Mouse (Mus musculus): ENCODE measurements around the gene Pwp2.
"Not testable (repeated sequence)": the region's sequence is repeated elsewhere in the genome, so short reads cannot be mapped to it uniquely, and the experiment has no call there.

The Pwp2 gene

GRCm38 (mm10) chr10:78137191-78137590, 47.8 kb downstream of the Pwp2 start:
- POLR2A ChIA-PET: interaction anchor here in 1 of 4 experiments (1.1 kb wide), 1 partner anchor 10 kb away, joined by 3 read pairs; no protein-coding TSS in a partner anchor
- CTCF ChIA-PET: no interaction called here

GRCm38 (mm10) chr10:78135947-78136346, 49.0 kb downstream of the Pwp2 start:
- ChIA-PET POLR2A (interaction anchor here in 3 of 4 experiments (0.6 to 1.6 kb wide), 8 partner anchors 10 to 164 kb away, joined by 3 to 7 read pairs (median 4); partner anchors contain the start of genes Icosl (in 1 of the 3), Pfkl (in 1 of the 3) and Trappc10 (in 1 of the 3)), CTCF (interaction anchor here in 1 of 4 experiments (0.7 to 1.0 kb wide), 3 partner anchors 14 to 117 kb away, joined by 3 to 7 read pairs (median 3); no protein-coding TSS in a partner anchor)

GRCm38 (mm10) chr10:78134975-78135798, 49.8 kb downstream of the Pwp2 start:
- CTCF ChIA-PET: interaction anchor here in 2 of 4 experiments (0.7 to 1.5 kb wide), 5 partner anchors 15 to 116 kb away, joined by 3 to 7 read pairs (median 3); no protein-coding TSS in a partner anchor
- POLR2A ChIA-PET: interaction anchor here in 3 of 4 experiments (0.6 to 1.6 kb wide), 12 partner anchors 10 to 519 kb away, joined by 3 to 14 read pairs (median 4); partner anchors contain the start of genes Icosl (in 1 of the 3), Pfkl (in 1 of the 3) and Trappc10 (in 1 of the 3)

GRCm38 (mm10) chr10:78134400-78134799, 50.5 kb downstream of the Pwp2 start:
- ChIA-PET CTCF (interaction anchor here in 2 of 4 experiments (0.6 to 1.5 kb wide), 2 partner anchors 30 to 221 kb away, joined by 3 to 4 read pairs; no protein-coding TSS in a partner anchor), POLR2A (interaction anchor here in 2 of 4 experiments (0.6 to 1.6 kb wide), 6 partner anchors 20 to 131 kb away, joined by 3 to 6 read pairs (median 4); partner anchors contain the start of gene Trappc10 (in 1 of the 2))

GRCm38 (mm10) chr10:78129998-78130397, 55.0 kb downstream of the Pwp2 start:
- CTCF ChIA-PET: interaction anchor here in 2 of 4 experiments (0.6 to 1.1 kb wide), 2 partner anchors 133 to 358 kb away, joined by 4 to 7 read pairs; no protein-coding TSS in a partner anchor
- POLR2A ChIA-PET: interaction anchor here in 1 of 4 experiments (0.8 kb wide), 1 partner anchor 45 kb away, joined by 3 read pairs; no protein-coding TSS in a partner anchor

- ChIA-PET POLR2A (no interaction called here), CTCF (interaction anchor here in 1 of 4 experiments (1.1 kb wide), 1 partner anchor 358 kb away, joined by 4 read pairs; no protein-coding TSS in a partner anchor)
Measured at GRCm38 (mm10) chr10:78129423-78129822, 55.5 kb downstream of the Pwp2 start.

- POLR2A ChIA-PET: interaction anchor here in 1 of 4 experiments (0.6 kb wide), 1 partner anchor 143 kb away, joined by 4 read pairs; no protein-coding TSS in a partner anchor
Measured at GRCm38 (mm10) chr10:78128647-78129046, 56.3 kb downstream of the Pwp2 start.

GRCm38 (mm10) chr10:78127931-78128330, 57.0 kb downstream of the Pwp2 start:
- POLR2A ChIA-PET: no interaction called here
- CTCF ChIA-PET: no interaction called here

More at GRCm38 (mm10) chr10:78128647-78129046, 56.3 kb downstream of the Pwp2 start:
- CTCF ChIA-PET: no interaction called here

- ChIA-PET POLR2A (interaction anchor here in 3 of 4 experiments (0.6 to 1.4 kb wide), 4 partner anchors 10 to 256 kb away, joined by 3 to 5 read pairs (median 3); partner anchors contain the start of gene Icosl (in 1 of the 3)), CTCF (no interaction called here)
Measured at GRCm38 (mm10) chr10:78127046-78127870, 57.7 kb downstream of the Pwp2 start.

- POLR2A ChIA-PET: interaction anchor here in 3 of 4 experiments (0.6 to 1.4 kb wide), 4 partner anchors 11 to 551 kb away, joined by 3 to 8 read pairs (median 4); partner anchors contain the start of gene Icosl (in 1 of the 3)
- CTCF ChIA-PET: interaction anchor here in 1 of 4 experiments (0.6 kb wide), 1 partner anchor 11 kb away, joined by 5 read pairs; no protein-coding TSS in a partner anchor
Measured at GRCm38 (mm10) chr10:78126311-78126710, 58.6 kb downstream of the Pwp2 start.

- POLR2A ChIA-PET: interaction anchor here in 1 of 4 experiments (1.1 kb wide), 1 partner anchor 115 kb away, joined by 3 read pairs; the partner anchor contains the start of gene Pfkl
- CTCF ChIA-PET: not testable (repeated sequence)
Measured at GRCm38 (mm10) chr10:78125061-78125460, 59.9 kb downstream of the Pwp2 start.

- CTCF ChIA-PET: not testable (repeated sequence)
- POLR2A ChIA-PET: interaction anchor here in 2 of 4 experiments (1.1 kb wide), 2 partner anchors 114 to 140 kb away, joined by 3 read pairs; partner anchors contain the start of gene Pfkl (in 1 of the 2)
Measured at GRCm38 (mm10) chr10:78124137-78124536, 60.8 kb downstream of the Pwp2 start.

All from embryonic stem cell, embryonic (primary cell).